Mouse (Mus musculus): ENCODE data around the gene Lemd2.
"Not testable (repeated sequence)": the region's sequence is repeated elsewhere in the genome, so short reads cannot be mapped to it uniquely, and the experiment has no call there.

The Lemd2 gene

GRCm38 (mm10) chr17:27204075-27204909 lies at the start of gene Lemd2:
Gene Lemd2 (minus strand): TSS chr17:27204469.
- peak; percentile 78 to 93 for DNase-seq (ENCODE audit: low read depth in 1 of 2, low spot score in 2 of 2)

DNA sequence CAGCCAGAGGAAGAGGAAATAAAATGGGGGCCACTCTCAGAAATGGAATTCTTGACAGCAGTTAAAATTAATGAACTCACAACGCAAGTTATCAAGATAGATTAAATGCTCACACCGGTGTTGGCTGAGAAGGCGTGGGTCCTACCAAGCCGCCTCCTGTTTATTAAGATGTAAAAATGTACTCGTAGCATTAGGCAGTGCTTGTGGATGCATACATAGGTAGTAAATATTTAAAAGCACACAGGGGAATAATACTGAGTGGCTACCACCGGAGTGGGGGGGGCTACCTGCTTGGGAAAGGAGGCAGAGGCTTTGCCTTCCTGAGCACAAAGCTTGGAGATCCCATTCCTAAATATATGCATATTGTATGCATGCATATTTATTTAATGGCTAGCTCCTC lies 46.9 kb upstream of the Lemd2 start:
- DNase-seq (ENCODE audit: low read depth in 1 of 2, low spot score in 2 of 2) = no peak

DNA sequence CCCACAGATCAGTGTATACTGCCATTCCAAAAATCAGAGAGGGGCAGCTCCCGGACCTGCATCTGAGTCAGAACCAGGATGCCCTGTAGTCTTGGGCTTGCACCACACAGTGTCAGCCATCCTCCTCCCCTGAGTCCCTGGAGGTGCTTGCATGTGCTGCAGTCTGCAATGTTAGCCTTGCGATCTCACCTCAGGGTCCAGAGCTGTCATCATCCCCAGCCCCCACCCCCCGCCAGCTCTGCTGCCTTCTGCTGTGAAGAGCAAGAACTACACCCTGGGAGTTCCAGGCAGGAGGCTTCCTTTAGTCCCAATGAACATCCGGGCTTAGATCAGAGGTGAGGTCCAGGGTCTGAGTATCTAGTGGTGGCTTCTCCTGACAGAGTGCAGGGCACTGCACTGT lies 46.2 kb upstream of the Lemd2 start:
- no peak for DNase-seq (ENCODE audit: low read depth in 1 of 2, low spot score in 2 of 2)

- no peak for DNase-seq (ENCODE audit: low read depth in 1 of 2, low spot score in 2 of 2)
These were observed 44.8 kb upstream of the Lemd2 start for GRCm38 (mm10) chr17:27249073-27249472.

GRCm38 (mm10) chr17:27247680-27248386 lies 43.6 kb upstream of the Lemd2 start:
- no peak for DNase-seq (ENCODE audit: low read depth in 1 of 2, low spot score in 2 of 2)

DNA sequence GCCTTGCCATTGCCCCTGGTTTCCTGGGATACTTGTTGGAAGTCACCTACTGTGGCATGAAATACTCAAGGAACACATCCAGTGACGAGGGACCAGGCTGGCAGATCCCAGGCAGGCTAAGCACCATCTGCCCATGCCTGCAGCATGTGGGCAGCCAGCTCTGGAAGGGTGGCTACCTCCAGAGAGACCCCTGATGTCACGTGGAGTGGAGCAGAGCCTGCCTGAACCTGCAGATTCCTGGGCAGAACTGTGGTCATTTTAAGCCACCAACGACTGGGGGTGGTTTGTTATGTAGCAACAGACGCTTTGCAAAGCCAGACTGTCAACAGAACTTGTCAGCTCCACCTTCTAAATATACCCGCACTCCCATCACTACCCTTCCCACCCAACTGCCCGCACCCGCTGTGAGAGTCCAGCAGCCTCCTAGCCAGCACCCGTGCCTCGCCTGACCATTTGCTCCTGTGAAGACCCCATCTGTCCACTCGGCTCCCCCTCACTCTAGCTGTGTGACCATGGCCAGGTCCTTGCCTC lies 41.6 kb upstream of the Lemd2 start:
- DNase-seq (ENCODE audit: low read depth in 1 of 2, low spot score in 2 of 2) = no peak

GRCm38 (mm10) chr17:27244912-27245311 lies 40.6 kb upstream of the Lemd2 start:
- DNase-seq (ENCODE audit: low read depth in 1 of 2, low spot score in 2 of 2) = no peak

DNA sequence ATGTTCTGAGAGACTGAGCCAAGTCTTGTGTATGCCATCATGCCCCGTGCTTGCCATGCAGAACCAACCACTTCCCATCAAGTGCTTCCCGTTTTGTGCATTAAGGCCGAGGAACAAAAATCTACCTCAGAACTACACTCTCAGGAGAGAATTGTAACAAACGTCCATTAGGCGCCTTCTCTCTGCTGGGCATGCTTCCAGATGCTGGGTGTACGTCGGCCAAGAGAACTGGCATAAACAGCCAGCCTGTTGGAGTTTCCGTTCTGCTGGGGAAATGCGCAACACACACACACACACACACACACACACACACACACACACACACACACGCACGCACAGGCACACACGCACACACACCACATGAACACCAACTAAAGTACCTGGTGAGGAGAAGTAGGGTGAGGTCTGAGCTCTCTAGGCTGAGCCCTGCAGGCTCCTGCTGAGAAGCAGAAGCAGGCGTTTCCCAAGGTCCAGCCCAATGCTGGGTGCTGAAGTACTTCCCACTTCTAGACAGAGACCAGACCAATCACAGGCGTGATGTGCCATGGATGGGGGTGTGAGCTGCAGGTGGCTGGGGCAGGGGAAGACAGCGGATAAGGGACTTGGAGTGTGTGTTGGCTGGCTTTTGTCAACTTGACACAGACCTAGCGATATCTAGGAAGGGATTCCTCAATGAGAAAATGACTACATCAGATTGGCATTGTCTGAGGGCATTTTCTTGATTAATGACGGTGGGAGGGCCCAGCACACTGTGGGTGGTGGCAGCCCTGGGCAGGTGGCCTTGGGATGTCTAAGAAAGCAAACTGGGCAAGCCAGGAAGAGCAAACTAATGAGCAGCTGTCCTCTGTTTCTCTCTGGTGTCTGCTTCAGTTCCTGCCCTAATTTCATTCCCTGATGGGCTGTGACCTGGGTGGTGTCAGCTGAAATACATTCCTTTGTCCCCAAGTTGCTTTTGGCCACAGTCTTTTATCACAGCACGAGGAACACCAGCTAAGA lies 38.2 kb upstream of the Lemd2 start:
- DNase-seq (ENCODE audit: low read depth in 1 of 2, low spot score in 2 of 2) = peak in 1 of 2 experiments; percentile 36

- DNase-seq (ENCODE audit: low read depth in 1 of 2, low spot score in 2 of 2) = no peak
These were observed 36.5 kb upstream of the Lemd2 start for GRCm38 (mm10) chr17:27240556-27241457.

DNA sequence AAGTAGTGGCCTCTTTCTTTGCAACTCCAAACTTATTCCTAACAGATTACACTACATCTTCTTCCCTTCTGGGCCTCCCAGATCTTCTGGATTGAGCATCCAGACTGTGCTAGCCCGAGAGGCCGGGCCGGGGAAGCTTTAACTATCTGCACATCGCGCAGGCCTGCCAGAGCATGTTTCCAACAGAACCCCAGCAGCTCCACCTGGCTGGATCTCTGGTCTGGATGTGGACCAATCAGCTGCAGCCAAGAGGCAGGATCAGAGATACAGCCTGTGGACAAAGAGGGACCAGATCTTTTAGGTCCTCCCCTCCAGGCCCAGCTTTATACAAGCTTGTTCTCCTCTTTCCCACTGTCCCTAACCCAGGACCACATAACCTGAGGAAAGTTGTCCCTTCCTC lies 35.7 kb upstream of the Lemd2 start:
- DNase-seq (ENCODE audit: low read depth in 1 of 2, low spot score in 2 of 2) = no peak

DNA sequence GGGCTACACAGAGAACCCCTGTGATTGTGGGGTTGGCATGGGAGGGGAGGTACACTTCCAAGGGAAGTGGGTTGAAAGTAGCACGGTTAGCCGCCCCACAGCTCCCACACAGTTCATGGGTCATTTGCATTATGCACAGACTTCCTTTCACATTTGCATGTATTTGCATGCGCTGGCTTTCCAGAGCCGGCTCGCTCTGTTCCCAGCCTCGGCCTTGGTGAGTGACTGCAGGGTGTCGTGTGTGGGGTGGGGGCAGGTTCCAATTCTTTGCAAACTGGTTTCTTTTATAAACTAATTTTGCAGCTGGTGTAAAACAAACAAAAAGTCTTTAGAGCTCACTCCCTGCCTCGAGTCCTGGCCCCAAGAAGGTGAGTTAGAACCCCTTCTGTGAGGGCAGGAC lies 34.4 kb upstream of the Lemd2 start:
- DNase-seq (ENCODE audit: low read depth in 1 of 2, low spot score in 2 of 2) = no peak

DNA sequence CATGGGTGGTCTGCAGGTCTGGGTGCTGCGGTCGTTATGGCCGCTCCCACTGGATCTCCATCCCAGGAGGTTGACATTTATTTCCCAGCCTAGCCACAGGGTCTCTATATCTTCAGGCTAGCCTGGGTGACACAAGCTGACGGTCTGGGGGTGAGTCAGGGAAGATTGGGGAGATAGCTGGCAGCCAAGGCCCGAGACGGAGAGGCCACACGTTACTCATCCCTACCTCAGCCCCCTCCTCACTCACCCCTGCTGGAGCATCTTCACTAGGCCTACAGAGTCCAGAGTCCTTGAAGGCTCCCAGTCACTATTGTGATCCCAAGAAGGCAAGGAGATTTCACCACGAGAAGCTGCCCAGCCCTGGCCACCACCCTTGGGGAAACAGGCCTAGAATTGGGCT lies 33.5 kb upstream of the Lemd2 start:
- no peak for DNase-seq (ENCODE audit: low read depth in 1 of 2, low spot score in 2 of 2)

DNA sequence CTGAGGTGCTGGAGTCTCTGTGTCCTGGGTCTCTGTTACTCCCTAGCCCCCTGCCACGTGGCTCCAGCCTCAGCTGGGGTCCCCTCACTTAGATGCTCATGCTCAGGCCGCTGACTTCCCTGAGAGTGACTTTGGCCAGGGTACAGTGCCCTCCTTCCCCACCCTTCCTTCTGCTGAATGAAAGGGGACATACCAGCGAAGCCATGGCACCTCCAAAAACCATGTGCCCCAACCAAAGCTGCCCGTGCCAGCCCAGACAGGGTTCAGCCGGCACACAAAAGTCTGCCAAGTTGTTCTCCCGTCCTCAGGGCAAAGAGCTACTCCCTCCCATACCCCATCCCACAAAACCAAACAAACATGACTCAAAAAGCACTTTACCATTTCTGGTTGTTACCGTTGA lies 29.0 kb upstream of the Lemd2 start:
- DNase-seq (ENCODE audit: low read depth in 1 of 2, low spot score in 2 of 2) = no peak

GRCm38 (mm10) chr17:27232176-27232575 lies 27.9 kb upstream of the Lemd2 start:
- DNase-seq (ENCODE audit: low read depth in 1 of 2, low spot score in 2 of 2) = no peak

DNA sequence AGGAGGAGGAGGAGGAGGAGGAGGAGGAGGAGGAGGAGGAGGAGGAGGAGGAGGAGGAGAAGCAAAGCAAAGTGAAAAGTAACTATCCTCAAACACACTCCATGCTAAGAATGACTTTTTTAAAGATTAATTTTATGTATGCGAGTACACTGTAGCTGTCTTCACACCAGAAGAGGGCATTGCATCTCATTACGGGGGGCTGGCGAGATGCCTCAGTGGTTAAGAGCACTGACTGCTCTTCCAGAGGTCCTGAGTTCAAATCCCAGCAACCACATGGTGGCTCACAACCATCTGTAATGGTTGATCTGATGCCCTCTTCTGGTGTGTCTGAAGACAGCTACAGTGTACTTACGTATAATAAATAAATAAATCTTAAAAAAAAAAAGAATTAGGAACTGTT lies 27.3 kb upstream of the Lemd2 start:
- DNase-seq (ENCODE audit: low read depth in 1 of 2, low spot score in 2 of 2) = not testable (repeated sequence)

DNA sequence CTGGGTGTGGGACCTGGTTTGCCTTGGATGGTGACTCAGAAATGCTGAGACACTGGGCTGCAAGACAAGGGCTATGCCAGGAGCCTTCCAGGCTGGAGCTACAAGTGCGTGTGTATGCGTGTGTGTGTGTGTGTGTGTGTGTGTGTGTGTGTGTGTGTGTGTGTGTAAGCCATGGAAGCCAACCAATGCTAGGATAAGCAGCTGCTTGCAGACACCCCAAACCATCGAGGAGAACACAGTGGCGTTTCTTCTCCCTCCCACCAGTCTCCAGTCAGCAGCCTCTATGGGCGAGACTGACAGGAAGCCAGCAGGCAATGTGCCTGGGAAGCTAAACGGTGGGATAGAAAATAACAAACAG lies 26.9 kb upstream of the Lemd2 start:
- no peak for DNase-seq (ENCODE audit: low read depth in 1 of 2, low spot score in 2 of 2)

DNA sequence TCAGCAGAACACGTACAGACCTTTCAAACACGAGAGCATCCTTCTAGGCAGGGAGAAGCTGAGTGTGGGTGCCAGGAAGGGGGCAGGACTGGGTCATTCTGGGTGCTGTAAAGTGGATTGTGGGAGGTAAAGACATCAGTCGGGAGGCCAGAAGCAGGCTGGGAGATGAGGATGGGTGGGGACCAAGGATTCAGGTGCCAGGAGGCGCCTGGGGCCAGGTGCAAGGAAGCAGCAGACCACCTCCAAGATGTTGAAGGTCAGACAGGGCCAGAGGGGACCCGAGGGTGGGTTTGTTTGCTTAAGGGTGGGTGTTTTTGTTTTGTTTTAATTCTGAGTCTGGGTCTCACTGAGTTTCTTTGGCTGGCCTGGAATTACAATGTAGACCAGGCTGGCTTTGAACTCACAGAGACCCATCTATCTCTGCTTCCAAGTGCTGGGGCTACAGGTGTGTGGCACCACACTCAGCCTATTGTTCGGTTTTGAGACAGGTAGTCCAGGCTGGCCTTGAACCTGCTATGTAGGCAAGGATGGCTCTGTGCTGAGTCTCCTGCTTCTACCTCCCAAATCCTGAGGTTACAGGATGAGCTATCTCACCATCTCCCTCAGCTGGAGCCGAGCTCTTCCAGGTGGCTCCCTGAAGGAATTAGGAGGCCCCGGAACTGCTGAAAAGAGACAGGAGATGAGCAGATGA lies 26.3 kb upstream of the Lemd2 start:
- no peak for DNase-seq (ENCODE audit: low read depth in 1 of 2, low spot score in 2 of 2)

DNA sequence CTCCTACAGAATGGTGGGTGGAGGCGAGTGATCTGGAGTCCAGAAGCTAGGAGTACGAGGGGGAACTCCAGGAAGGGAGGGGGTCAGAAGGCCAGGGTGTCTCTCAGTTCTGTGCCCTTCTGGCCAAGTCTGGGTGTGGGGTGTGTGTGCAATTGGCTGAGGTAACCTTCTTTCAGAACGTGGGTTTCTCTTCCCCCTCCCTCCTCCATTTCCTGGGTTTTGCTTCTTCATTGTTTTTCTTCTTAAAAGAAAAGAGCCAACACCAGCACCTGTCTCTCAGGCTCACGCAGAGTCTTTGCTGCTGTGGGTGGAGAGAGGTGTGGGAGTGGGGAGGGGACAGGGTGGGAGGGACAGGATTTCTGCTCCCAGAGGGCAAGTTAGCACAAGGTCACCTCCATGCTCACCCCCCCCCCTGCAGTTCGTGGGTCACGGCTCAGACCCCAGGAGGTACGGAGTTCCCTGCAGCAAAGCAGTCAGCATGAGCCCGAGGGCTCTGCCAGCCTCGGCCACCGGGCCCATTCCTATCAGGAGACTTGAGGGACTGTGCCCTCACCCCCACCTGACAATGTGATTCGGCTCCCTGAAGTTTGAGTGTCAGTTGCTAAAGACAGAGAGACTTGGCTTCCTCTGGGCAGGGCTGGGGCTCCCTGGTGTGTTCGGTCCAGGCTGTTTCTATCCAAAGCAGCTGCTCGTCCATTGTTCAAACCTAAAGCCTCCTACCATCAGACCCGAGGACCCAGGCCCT lies 25.6 kb upstream of the Lemd2 start:
- DNase-seq (ENCODE audit: low read depth in 1 of 2, low spot score in 2 of 2) = no peak
